Mouse (Mus musculus) megakaryocyte, embryonic 14.5 days (primary cell): ENCODE data around the gene Vwa7.

Experiments
- FLI1 ChIP-seq: IDR thresholded peaks from 2 replicates; pipeline ENCODE4 v1.6.1; 2012; ENCODE audit warnings: low read length, inconsistent platforms, mixed read lengths
- GATA1 ChIP-seq: IDR thresholded peaks from 3 replicates; pipeline ENCODE4 v1.6.1; 2012; ENCODE audit warnings: mixed read lengths, low read length, inconsistent platforms, borderline replicate concordance

DNA sequence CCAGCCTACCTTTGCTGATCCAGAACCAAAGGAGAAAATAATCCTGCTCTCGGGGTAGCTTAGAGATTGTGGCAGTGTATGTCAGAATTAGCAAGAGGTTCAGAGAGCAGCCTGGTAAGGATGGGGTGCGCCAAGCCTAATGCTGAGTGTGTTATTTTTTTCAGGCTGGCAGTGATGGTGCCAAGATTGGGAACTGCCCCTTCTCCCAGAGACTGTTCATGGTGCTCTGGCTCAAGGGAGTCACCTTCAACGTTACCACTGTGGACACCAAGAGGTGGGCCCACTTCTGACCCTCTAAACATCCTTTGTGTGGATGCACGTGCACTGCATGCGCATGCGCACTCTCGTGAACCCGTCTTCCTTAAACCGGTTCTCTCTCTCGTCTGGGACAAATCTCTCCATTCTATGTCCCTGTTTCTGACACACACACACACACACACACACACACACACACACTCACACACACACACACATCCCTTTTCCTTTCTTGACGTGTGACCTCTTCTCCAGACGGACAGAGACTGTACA lies 36.0 kb downstream of the Vwa7 start:
- TF ChIP-seq GATA1 (no peak), FLI1 (no peak)
